ENCODE assay signal across 1 mouse cellular context in genomic region chr3:152396278-152396987, GRCm38 (mm10).
TF ChIP-seq lines count a peak whose summit lies in the region.

No protein-coding gene starts in this region.

TF ChIP-seq in myocyte, 11 proteins besides CTCF, POLR2A, EP300 and RAD21 (continued from another document):
- TF ChIP-seq MYOG (IDR thresholded peaks at IDR 0.05; ENCODE audit: control insufficient read depth in 1 of 3, insufficient read depth in 1 of 3, insufficient read length in 2 of 3, low read depth in 2 of 3): no peak
